Mouse (Mus musculus) ES-Bruce4 (cell line): Measurements from ENCODE around the gene Wasf2.

ENCODE experiments used
- CTCF ChIP-seq: IDR thresholded peaks from one replicate; pipeline ENCODE4 v1.8.1; 2011; ENCODE audit warnings: low read depth, low read length
- POLR2A ChIP-seq: IDR thresholded peaks from one replicate; pipeline ENCODE4 v1.8.1; 2011; ENCODE audit warnings: low read length; ENCODE audit not compliant: insufficient read depth

GRCm38 (mm10) chr4:133112175-133112838, 18.0 kb upstream of the Wasf2 start:
- TF ChIP-seq POLR2A (no peak), CTCF (no peak)
